Mouse (Mus musculus): ENCODE measurements around the gene Slc34a3. TPM values are rescaled to one million over a fixed set of nuclear protein-coding genes. Genes with fewer than 3 reads are reported as not detected.

The Slc34a3 gene
- total and polyA plus RNA-seq, 3 experiments: not detected

DNA sequence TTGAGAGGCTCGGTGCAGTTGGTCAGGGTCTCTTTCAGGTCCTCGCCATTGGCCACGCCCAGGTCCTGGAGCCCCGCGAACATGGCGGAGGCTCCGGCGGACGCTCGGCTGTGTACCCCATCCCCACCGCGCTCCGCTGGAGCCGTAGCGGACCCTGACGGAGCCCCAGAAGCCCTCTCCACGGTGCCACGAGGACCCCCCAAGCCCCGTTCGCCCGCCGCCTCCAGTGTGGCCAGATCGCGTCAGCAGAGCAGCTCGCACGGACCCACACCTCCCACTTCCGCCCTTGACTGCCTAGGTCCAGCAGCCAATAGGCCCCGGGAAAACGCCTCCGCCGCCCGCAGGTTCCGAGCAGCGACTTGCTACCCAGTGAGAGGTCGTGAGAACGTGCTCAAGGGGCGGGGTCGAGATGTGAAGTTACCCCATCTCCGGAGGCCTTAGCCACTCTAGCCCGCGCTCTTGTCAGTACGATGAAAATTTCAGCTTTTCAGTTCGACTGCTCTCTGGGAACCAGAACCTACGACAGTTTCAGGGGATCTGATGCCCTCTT lies 23.0 kb downstream of the Slc34a3 start, which contains the start of gene Nelfb (continued):
- TF ChIP-seq E2F4 (IDR thresholded peaks at IDR 0.05; ENCODE audit: insufficient replicate concordance, low read depth, low read length): peak; percentile 55; the same call in 1 of the 2 replicates
- no peak for TF ChIP-seq USF2 (conservative IDR thresholded peaks at IDR 0.05; ENCODE audit: low read depth, low read length)
- peak; percentile 91 for TF ChIP-seq SIN3A (IDR thresholded peaks at IDR 0.05; ENCODE audit: low read length)
- no peak for TF ChIP-seq JUN (IDR thresholded peaks at IDR 0.05; ENCODE audit: insufficient read depth, low read depth, low read length)
- peak; percentile 83 for TF ChIP-seq BHLHE40 (IDR thresholded peaks at IDR 0.05; ENCODE audit: low read depth, low read length)
- peak; percentile 74 for TF ChIP-seq MAX (IDR thresholded peaks at IDR 0.05; ENCODE audit: low read length)
- no peak for TF ChIP-seq ZKSCAN1 (IDR thresholded peaks at IDR 0.05; ENCODE audit: borderline replicate concordance, low read depth, low read length)
- TF ChIP-seq JUND (conservative IDR thresholded peaks at IDR 0.05; ENCODE audit: low read depth, low read length): no peak
- TF ChIP-seq ZNF384 (IDR thresholded peaks at IDR 0.05; ENCODE audit: low read depth, low read length): no peak
- no peak for TF ChIP-seq ZC3H11A (IDR thresholded peaks at IDR 0.05; ENCODE audit: low read depth, low read length)
- TF ChIP-seq NRF1 (IDR thresholded peaks at IDR 0.05; ENCODE audit: low read depth, low read length): peak; percentile 62
- peak; percentile 86; the same call in 1 of the 2 replicates for TF ChIP-seq KAT2A (IDR thresholded peaks at IDR 0.05; ENCODE audit: insufficient replicate concordance, low read length)
- 0 out of 2 replicates have a peak, but pooled peaks have one; percentile 32 for TF ChIP-seq TBP (conservative IDR thresholded peaks at IDR 0.05; ENCODE audit: low read depth, low read length)
- peak; percentile 94 for TF ChIP-seq ELF1 (IDR thresholded peaks at IDR 0.05; ENCODE audit: low read depth, low read length)
- TF ChIP-seq POLR2AphosphoS2 (IDR thresholded peaks at IDR 0.05; ENCODE audit: low read depth, low read length): no peak; the same call in 1 of the 2 replicates
- peak; percentile 91 for TF ChIP-seq TCF12 (IDR thresholded peaks at IDR 0.05; ENCODE audit: low read depth, low read length)
- TF ChIP-seq EP300 (IDR thresholded peaks at IDR 0.05; ENCODE audit: low read length): no peak
- no peak for TF ChIP-seq MAFK (IDR thresholded peaks at IDR 0.05; ENCODE audit: insufficient replicate concordance, low read length)
- 0 out of 2 replicates have a peak, but pooled peaks have one; percentile 2 for TF ChIP-seq USF1 (IDR thresholded peaks at IDR 0.05; ENCODE audit: low read depth, low read length)

DNA sequence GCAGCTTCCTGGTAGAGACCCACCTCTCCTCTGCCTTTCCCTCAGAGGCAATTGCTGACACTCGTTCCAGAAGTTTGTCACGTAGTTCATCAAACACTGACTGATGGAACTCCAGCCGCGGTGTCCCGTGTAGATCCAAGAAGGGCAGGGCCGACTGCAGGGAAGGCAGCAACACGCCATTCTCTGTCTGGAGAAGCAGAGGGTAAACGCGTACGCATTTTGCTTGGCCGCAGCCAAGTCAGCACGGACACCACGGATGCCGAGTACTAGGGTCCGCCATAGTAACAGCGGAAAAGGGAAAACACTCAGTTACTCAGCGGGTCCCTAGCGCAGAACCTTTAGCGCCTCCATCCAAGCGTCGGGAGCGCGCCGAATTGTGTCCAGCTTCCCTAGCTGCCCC lies 23.5 kb downstream of the Slc34a3 start:
- in situ Hi-C loops (cut with MboI; ENCODE audit: low pct_ligation_motif_present, low pct_unique_long_range_greater_than_20kb, low sequenced_read_pairs): no loop called here
- Histone ChIP-seq H3K27ac (ENCODE audit: insufficient read depth, low read depth) (no peak overlapping the region), H3K4me1 (ENCODE audit: control insufficient read depth in 1 of 2, insufficient read depth in 2 of 2) (peaks cover 13 to 29% of the 10 kb centered on the region in 2 experiments), H3K79me2 (replicated peaks; ENCODE audit: control insufficient read depth, extremely low read depth, insufficient read depth, poor library complexity, severe bottlenecking) (peaks cover 23% of the 10 kb centered on the region), H3K27me3 (replicated peaks) (peaks cover 3% of the 10 kb centered on the region), H3K36me3 (replicated peaks in 1 of 2; ENCODE audit: control insufficient read depth in 1 of 2, insufficient read depth in 1 of 2, low read length in 1 of 2) (peaks cover 29 to 40% of the 10 kb centered on the region in 2 experiments), H3K4me2 (ENCODE audit: insufficient read depth, low read depth, poor library complexity, severe bottlenecking) (peak overlapping the region; percentile 89), H3K9me3 (replicated peaks; ENCODE audit: low read length) (no peaks in the 10 kb centered on the region), H3K4me3 (replicated peaks in 1 of 3; ENCODE audit: low read depth in 2 of 3, low read length in 2 of 3, poor library complexity in 1 of 3) (peak overlapping the region; percentile 78 to 93 (median 89)), H3K9ac (ENCODE audit: insufficient read depth, low read depth) (peak overlapping the region; percentile 84)
- dilution Hi-C loops (cut with MboI; ENCODE audit: extremely low pct_ligation_motif_present, extremely low pct_unique_long_range_greater_than_20kb, low sequenced_read_pairs): no loop called here
- no peak for TF ChIP-seq SMC3 (IDR thresholded peaks at IDR 0.05; ENCODE audit: low read depth, low read length)
- TF ChIP-seq MEF2A (IDR thresholded peaks at IDR 0.05; ENCODE audit: borderline replicate concordance, low read depth, low read length): no peak
- TF ChIP-seq CHD2 (IDR thresholded peaks at IDR 0.05; ENCODE audit: low read length): no peak
- TF ChIP-seq USF1 (IDR thresholded peaks at IDR 0.05; ENCODE audit: low read depth, low read length): no peak
- no peak for TF ChIP-seq ZC3H11A (IDR thresholded peaks at IDR 0.05; ENCODE audit: low read depth, low read length)
- TF ChIP-seq HCFC1 (IDR thresholded peaks at IDR 0.05; ENCODE audit: low read depth, low read length): no peak
- TF ChIP-seq USF2 (conservative IDR thresholded peaks at IDR 0.05; ENCODE audit: low read depth, low read length): no peak
- no peak for TF ChIP-seq PAX5 (IDR thresholded peaks at IDR 0.05; ENCODE audit: low read length)
- no peak for TF ChIP-seq RCOR1 (conservative IDR thresholded peaks at IDR 0.05; ENCODE audit: low read depth, low read length)
- TF ChIP-seq POLR2A (IDR thresholded peaks at IDR 0.05; ENCODE audit: low read depth, low read length): no peak
- no peak for TF ChIP-seq ZMIZ1 (IDR thresholded peaks at IDR 0.05; ENCODE audit: low read depth, low read length)
- no peak for TF ChIP-seq MXI1 (IDR thresholded peaks at IDR 0.05; ENCODE audit: low read depth, low read length)
- TF ChIP-seq POLR2AphosphoS2 (IDR thresholded peaks at IDR 0.05; ENCODE audit: low read depth, low read length): no peak
- no peak for TF ChIP-seq E2F4 (IDR thresholded peaks at IDR 0.05; ENCODE audit: insufficient replicate concordance, low read depth, low read length)
- TF ChIP-seq ZKSCAN1 (IDR thresholded peaks at IDR 0.05; ENCODE audit: borderline replicate concordance, low read depth, low read length): no peak
- no peak for TF ChIP-seq TCF12 (IDR thresholded peaks at IDR 0.05; ENCODE audit: low read depth, low read length)
- no peak for TF ChIP-seq CTCF (conservative IDR thresholded peaks at IDR 0.05 in 1 of 2, IDR thresholded peaks at IDR 0.05 in 1 of 2; ENCODE audit: low read depth in 2 of 2, low read length in 2 of 2)
- TF ChIP-seq NRF1 (IDR thresholded peaks at IDR 0.05; ENCODE audit: low read depth, low read length): no peak
- no peak for DNase-seq (ENCODE audit: extremely low read depth)

Measured in CH12.LX (cell line).